Mouse (Mus musculus) lung, postnatal 0 days (tissue): Measurements from ENCODE around the gene Arglu1.

Experiments
- CTCF ChIP-seq: IDR thresholded peaks from 2 replicates; pipeline ENCODE4 v1.5.1; 2016; ENCODE audit warnings: antibody characterized with exemption, mild to moderate bottlenecking
- EP300 ChIP-seq: IDR thresholded peaks from 2 replicates; pipeline ENCODE4 v1.6.1; 2016; ENCODE audit warnings: antibody characterized with exemption, mild to moderate bottlenecking, control low read depth

DNA sequence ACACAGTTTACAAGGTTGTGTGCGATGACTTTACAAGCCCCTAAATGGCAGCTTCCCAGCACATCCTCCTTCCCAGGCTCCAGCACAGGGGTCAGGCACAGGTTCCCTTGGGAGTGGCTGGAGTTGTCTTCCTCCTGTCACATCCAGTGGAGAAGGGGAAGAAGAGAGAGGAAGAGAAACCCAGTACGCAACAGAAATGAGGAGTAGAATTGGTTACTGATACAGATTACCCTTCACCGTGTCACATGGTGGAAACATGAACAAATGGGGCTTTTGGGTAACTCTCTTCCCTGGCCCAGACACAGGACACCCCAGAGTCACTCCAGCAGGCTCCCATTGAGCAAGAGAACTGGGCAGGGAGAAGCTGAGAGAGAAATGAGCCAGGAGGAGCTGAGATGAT, 40.8 kb downstream of the Arglu1 start:
- TF ChIP-seq CTCF (no peak), EP300 (no peak)
